Mouse (Mus musculus) T-helper 17 cell (primary cell): ENCODE measurements at regions not wholly inside any gene's neighbourhood (a gene's known extent, or its start where the extent isn't known, plus 50 kb on each side); places are given as distances from the start of the nearest gene placed in this dataset.

Source experiments
- in situ Hi-C, 2 experiments: fragments of 300-600 bp; cut with MboI, MseI; formaldehyde crosslinking; loops; 1 replicate in 1 of 2; 2 replicates in 1 of 2; pipeline ENCODE4 v1.15.1; 2025; ENCODE audit warnings: high pct_unique_total_duplicates in 2 of 2

- in situ Hi-C loops: no loop called here
Observed at GRCm38 (mm10) chr3:105130228-105130627, 63.6 kb downstream of the 4930564D02Rik start.

- in situ Hi-C loops: no loop called here
Observed at GRCm38 (mm10) chr3:105131053-105131452, 64.4 kb downstream of the 4930564D02Rik start.

GRCm38 (mm10) chr3:105133011-105133410 is 66.4 kb downstream of the 4930564D02Rik start:
- in situ Hi-C loops: no loop called here

GRCm38 (mm10) chr3:105141170-105141971 is 74.7 kb downstream of the 4930564D02Rik start:
- in situ Hi-C loops: no loop called here

DNA sequence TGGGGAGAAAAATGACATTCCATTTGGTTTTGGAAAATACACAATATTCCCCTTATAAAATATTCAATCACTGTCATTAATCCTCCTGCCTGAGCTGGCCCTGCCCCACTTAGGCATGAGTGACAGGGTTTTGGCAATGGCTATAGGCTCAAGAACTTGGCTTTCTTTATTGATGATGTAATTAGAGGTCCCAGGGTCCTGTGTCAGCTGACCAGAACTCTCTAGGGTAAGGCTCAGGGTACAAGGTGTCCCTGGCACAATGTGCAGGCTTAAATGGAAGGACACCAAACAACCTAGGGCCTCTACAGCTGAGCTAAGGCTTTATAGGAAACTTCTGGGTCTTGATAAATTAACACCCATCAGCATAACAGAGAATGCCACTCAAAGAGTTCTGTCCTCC is 76.0 kb downstream of the 4930564D02Rik start:
- in situ Hi-C loops: no loop called here

GRCm38 (mm10) chr3:105151475-105152157 is 85.0 kb downstream of the 4930564D02Rik start:
- in situ Hi-C loops: no loop called here

GRCm38 (mm10) chr3:105152158-105152541 is 85.5 kb downstream of the 4930564D02Rik start:
- in situ Hi-C loops: no loop called here

DNA sequence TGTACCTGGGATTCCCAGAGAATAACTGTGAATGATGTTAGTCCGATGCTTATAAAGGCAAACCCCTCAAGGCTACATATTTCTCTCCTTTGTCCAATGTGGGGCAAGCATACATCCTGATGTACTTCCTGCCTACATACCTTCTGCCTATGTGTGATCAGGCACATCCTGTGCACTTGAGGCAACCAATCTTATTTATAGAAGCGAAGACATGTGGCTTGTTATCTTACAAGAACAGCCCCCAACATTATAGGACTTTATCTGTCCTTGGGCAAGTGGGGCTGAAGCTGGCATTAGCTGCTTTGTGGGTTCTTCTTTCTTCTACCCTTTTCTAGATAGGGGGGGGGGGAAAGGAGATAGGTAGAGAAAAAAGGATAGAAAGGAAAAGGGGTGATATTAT is 91.7 kb downstream of the 4930564D02Rik start:
- in situ Hi-C loops: no loop called here

DNA sequence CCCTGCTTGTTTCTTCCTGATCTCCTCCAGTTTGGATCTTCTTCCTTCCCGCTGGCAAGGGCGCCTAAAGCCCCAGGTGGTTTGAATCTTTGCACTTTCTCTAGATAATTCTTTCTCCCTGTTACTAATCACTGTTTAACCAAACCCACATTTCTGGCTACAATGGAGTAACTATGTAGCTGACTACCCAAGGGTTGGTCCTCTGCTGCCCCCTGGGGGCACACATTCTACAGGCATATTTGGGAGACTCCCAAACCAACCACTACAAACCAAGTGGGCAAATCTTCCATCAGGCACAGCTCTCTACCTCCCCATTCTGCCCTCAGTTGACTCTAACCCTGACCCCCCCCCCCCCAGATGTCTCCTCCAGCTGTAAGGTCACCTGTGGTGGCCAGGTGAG is 98.7 kb downstream of the 4930564D02Rik start:
- in situ Hi-C loops: no loop called here

GRCm38 (mm10) chr3:105169117-105169516 is 102.5 kb downstream of the 4930564D02Rik start:
- in situ Hi-C loops: no loop called here

- in situ Hi-C loops: no loop called here
Observed at GRCm38 (mm10) chr3:105171527-105171926, 104.9 kb downstream of the 4930564D02Rik start.

DNA sequence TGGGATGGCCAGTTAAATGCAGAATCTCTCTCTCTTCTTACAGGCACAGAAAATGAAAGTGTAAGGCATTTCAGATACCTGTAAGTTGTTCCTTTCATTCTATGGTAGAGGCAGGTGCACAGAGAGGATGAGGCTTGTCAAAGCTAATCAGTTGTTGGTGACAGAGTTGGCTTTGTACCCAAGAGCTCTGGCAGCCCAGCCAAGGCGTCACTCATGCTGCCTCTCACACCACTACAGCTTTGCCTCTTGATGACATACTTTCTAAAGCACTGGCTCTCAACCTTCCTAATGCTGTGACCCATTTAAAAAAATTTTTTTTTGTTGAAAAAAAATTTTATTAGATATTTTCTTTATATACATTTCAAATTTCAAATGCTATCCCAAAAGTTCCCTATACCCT is 105.4 kb downstream of the 4930564D02Rik start:
- in situ Hi-C loops: no loop called here

DNA sequence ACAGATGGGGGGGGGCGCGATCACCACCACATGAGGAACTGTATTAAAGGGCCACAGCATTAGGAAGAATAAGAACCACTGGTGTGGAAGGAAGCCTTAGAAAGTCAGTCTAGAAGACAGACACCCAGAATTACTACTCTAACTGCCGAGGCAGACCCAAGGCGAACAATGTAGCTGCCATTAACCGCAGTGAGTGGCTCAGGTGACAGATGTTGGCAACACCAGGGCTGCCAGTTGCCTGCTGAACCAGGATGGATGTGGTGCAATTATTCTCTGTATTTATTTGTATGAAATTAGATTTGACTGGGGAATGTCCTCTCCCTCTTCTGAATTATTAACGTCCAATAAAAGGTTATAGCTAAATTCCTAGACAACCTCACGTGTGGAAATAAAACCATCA is 124.7 kb downstream of the 4930564D02Rik start:
- in situ Hi-C loops: no loop called here

DNA sequence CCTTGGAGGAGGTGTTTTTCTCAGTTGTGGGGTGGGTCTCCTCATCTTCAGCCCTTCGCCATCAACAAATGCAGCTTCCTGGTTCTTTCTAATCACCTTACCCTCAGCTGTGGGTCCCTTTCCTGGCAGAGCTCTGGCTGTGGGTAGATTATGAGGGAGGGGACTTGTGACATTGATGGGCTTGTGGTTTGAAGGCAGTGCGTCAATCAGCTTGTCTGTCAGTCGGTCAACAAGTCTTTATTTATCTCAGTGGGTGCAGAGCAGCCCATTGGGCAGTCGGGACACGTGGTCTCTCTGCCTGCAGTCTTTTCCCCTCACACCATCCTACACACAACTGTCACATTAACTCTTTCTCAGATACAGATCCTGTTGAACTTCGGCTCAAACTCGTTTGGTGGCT is 125.2 kb downstream of the 4930564D02Rik start:
- in situ Hi-C loops: no loop called here

DNA sequence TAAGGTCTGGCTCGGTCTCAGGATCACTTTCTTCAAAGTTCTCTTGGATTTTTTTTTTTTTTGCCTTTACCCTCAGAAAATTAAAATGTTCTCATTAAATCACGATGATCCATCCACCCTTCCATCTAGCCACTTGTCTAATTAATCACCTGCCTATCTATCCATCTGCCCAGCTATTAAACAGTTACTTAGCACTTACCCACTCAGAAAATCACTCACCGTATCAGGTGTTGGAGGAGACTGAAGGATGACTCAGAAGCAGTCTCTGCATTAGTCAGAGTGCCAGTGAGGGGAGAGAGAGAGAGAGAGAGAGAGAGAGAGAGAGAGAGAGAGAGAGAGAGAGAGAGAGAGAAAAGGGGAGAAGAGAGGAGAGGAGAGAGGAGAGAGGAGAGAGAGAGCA is 134.1 kb downstream of the 4930564D02Rik start:
- in situ Hi-C loops: no loop called here

DNA sequence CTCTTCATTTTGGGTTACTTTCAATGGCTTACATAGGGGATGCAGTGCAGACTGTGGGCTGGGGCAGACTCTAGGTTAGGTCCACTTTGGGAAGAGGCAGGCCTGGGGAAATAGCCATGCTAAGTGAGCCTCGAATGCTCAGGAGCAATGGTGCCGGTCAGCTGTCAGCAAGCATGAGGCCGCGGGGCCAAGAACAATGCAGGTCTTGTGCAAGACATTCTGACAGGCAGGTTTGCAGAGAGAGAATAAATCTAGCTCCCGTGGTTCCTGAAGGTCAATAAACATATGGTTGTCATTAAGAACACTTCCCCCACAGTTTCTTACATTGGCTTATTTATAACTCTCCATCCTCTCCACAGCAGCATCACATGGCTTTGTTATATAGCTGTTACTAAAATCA is 142.5 kb downstream of the 4930564D02Rik start:
- in situ Hi-C loops: no loop called here

DNA sequence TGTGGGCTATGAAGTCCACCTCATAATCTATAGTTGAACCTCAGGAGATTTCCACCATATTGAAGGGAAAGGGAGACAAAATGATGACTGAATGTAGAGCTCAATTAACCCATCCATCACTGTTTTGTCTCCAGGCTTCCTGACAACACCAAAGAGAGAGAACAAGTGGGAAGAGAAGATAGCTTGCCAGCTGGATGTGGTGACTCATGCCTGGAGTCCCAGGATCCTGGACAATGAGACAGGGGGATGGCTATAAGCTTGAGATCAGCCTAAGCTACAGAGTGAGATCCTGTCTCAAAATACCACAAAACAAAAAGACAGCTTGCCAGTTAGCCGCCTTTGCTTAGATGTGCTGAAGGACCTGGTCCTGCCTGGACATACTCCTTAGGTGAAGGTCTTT is 144.4 kb downstream of the 4930564D02Rik start:
- in situ Hi-C loops: no loop called here

GRCm38 (mm10) chr3:105211726-105212125 is 145.1 kb downstream of the 4930564D02Rik start:
- in situ Hi-C loops: no loop called here

GRCm38 (mm10) chr3:105214867-105215266 is 148.2 kb downstream of the 4930564D02Rik start:
- in situ Hi-C loops: no loop called here

- in situ Hi-C loops: no loop called here
Observed at GRCm38 (mm10) chr3:105215729-105216128, 149.1 kb downstream of the 4930564D02Rik start.

- in situ Hi-C loops: no loop called here
Observed at GRCm38 (mm10) chr3:105219630-105220029, 153.0 kb downstream of the 4930564D02Rik start.

GRCm38 (mm10) chr3:105220641-105221040 is 154.0 kb downstream of the 4930564D02Rik start:
- in situ Hi-C loops: no loop called here

DNA sequence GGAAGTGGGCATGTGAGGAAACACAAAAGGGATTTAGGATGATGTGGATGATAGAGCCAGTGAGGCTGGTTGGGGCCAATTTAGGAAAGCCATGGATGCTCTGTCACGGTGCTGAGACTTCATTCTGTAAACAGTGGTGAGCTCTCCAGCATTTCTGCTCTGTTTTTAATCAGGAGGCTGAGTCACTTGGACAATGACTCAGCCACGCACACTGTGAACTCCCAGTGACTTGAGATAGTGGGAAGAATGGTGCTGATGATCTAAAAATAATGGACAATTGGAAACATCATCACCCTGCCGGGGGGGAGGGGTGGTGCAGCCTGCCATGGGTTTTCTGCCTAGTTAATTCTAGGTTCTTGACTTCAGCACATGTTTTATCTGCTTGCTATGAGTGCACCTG is 156.3 kb downstream of the 4930564D02Rik start:
- in situ Hi-C loops: no loop called here
